Mouse (Mus musculus) subcutaneous adipose tissue, adult 2 months (tissue): ENCODE data around the gene Skint5. TPM values are rescaled to one million over a fixed set of nuclear protein-coding genes. Genes with fewer than 3 reads are reported as not detected.

Experiments used
- polyA plus RNA-seq: library from polyadenylated mRNA; depleted of rRNA; stranded (reverse); fragments of >200 nt; gene quantifications from 2 replicates; pipeline ENCODE4 v1.2.3, GENCODE M21; 2012; ENCODE audit warnings: low replicate concordance; rRNA removed

Skint5 gene
- not detected in 2 replicates for polyA plus RNA-seq

GRCm38 (mm10) chr4:113999403-113999802 is at the start of gene Skint5:
Gene Skint5, minus strand, starts transcription at chr4:113999503.

Other genes with a start within 250 kb of the Skint5 start
- not detected in 2 replicates for gene Skint11, start 163.9 kb upstream of the Skint5 start, polyA plus RNA-seq